Mouse (Mus musculus): ENCODE results near the gene Ank.

Ank gene

GRCm38 (mm10) chr15:27468822-27469488 lies 2.5 kb downstream of the Ank start:
- peak; percentile 25 for DNase-seq

- DNase-seq: peak; percentile 29
Observed at GRCm38 (mm10) chr15:27470346-27470745, 3.9 kb downstream of the Ank start.

GRCm38 (mm10) chr15:27472315-27472714 lies 5.8 kb downstream of the Ank start:
- DNase-seq: peak; percentile 21

DNA sequence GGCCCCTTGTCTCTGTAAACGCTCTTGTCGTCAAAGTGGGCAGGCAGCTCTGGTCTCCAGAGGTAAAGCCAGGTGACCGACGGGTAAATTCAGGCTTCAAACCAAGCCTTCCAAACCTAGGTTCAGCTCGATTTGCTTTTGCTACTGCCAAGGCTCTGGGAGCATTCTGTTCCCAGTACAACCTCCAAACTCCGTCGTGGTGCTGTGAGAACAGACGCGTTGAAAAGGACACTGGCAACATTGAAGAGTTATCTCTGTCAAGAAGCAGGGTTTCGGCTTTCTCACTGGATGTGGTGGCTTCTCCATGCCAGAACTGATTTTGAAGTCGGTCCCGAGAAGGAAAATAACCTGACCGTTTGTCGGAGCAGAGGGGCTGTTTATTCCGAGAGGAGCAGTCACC lies 9.5 kb downstream of the Ank start:
- DNase-seq: peak; percentile 39

DNA sequence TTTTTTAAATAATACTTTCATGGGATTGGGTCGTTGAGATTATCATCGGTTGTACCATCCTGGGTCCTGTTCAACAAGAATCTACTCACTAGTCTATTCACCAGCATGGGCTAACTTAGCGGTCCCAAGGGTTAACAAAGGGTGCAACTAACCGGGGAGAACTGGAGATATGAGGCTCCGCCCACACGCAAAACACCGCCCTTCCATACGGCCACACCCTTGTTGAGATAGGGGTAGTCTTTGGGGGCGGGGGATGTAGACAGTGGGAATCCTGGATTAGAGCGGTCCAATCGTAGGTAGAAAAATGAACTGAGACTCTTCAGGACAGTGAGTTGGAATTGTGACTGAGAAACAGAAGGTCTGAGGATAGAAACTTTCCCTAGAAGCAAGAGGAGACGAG lies 10.2 kb downstream of the Ank start:
- peak; percentile 21 for DNase-seq

GRCm38 (mm10) chr15:27477159-27477558 lies 10.7 kb downstream of the Ank start:
- peak; percentile 16 for DNase-seq

DNA sequence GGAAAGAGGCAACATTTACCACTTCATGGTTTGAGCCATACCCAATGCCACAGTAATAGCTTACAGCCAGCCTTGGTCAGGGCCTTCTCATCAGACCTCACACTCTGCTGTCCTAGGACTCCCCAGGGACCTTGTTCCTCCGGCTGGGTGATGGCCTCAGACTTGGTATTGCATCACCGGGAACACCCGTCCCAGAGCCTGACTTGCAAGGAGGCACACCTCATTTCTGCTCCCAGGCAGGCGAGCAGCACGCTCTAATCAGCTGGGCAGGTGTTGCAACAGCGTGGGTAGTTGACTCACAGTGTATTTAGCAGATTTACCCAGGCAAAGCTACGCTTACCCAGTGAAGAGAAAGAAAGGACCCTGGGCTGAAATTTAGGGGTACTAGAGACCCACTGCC lies 11.2 kb downstream of the Ank start:
- peak; percentile 11 for DNase-seq

DNA sequence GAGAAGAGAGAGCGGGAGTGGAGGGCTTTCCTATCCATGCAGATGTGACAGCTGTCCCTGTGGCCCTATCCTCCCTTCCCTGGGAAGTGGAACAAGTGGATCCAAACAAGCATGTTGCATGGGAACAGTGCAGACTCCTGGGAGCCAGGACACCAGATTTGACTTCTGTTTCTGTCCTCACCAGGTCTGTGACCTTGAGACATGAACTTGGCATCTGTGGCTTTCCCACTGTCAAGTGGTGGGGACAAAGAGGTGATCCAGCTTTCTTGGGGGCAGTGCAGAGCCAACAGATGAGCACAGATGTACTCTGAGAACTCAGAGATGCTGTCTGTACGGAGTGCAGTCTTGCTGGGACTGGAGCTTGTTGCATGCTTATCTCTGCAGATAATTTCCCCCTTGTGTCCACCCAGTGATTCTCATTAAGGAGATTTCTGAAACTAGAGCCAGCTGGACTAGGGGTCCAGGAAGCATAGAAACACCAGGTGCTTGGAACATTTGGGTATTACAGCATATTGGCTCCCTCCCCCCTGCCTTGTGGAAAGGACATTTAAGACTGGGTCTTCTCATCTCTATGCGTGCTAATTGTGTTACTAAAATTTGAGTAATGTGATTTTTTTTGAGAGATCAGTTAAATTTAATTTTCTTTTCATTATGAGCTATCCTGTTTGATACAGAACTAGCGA lies 14.0 kb downstream of the Ank start:
- no peak for DNase-seq

DNA sequence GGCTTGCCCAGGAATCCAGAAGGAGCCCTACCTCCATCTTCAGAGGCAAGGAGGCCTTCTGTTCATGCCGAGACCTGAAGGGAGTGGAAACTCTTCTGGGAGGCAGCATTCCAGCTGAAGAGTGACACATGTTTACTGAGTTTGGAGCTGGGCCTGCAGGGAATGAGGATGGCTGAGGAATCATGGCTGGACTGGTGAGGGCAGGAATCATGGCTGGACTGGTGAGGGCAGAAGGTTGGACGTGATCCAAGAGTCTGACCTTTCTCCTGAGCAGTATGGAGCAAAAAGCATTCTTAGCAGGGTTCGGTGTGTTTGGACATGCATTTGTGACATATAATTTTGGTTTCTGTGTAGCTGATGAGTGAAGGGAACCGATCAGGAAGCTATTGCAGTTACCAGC lies 15.5 kb downstream of the Ank start:
- peak; percentile 68 for DNase-seq

GRCm38 (mm10) chr15:27483183-27483582 lies 16.7 kb downstream of the Ank start:
- DNase-seq: no peak

- DNase-seq: no peak
Observed at GRCm38 (mm10) chr15:27485567-27486278, 19.2 kb downstream of the Ank start.

GRCm38 (mm10) chr15:27486279-27486618 lies 19.8 kb downstream of the Ank start:
- no peak for DNase-seq

GRCm38 (mm10) chr15:27487059-27487458 lies 20.6 kb downstream of the Ank start:
- DNase-seq: no peak

DNA sequence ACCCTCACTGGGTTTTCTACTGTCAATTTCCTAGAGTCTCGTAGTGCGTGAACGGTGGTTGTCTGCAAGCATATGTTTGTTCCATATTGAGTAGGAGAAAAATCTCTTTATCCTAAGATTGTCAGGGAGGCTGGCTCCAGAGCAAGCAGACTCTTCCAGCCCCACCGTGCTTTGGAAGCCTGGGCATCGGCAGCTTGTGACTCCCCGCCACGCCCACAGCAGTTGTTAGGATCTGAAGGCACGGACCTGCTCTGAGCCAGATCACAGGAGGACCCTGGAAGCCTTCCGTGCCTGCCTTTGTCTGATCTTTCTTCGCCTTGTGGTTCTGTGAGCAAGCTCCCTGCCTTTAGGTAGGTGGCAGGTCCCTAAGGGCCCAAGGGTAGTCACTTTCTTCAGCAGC lies 21.6 kb downstream of the Ank start:
- peak; percentile 88 for DNase-seq

GRCm38 (mm10) chr15:27490676-27491075 lies 24.2 kb downstream of the Ank start:
- DNase-seq: no peak

DNA sequence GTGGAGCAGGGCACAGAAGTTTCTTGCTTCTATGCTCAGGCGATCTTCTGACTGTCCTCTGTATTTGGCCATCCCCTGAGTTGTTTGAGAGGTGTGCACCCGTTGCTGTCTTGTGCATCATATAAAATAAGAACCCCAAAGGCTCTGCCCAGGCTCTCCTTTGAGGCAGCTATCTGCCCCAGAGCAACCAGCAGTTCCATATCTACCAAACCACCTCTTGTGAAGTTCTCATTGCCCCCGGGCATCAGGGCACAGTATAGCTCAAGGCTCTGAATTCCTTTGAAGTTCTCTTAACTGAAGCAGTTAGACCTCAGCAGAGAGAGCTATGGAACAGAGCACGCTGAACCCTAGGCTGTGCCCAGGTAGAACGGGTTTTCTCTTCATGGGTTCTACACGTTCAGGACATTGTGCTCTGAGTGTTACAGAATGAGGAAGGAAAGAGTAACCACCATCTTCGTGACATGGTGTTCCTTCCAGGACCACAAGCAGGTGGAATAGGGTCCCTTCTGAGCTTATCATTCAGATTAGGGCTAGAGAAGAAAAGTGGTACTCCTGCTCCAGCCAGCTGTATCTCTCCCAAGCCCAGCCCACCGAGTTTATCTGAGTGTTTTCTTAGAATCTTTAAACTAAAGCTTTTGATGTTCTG lies 25.1 kb downstream of the Ank start:
- DNase-seq: no peak

- no peak for DNase-seq
Observed at GRCm38 (mm10) chr15:27492156-27492555, 25.7 kb downstream of the Ank start.

GRCm38 (mm10) chr15:27492734-27493133 lies 26.3 kb downstream of the Ank start:
- DNase-seq: no peak

DNA sequence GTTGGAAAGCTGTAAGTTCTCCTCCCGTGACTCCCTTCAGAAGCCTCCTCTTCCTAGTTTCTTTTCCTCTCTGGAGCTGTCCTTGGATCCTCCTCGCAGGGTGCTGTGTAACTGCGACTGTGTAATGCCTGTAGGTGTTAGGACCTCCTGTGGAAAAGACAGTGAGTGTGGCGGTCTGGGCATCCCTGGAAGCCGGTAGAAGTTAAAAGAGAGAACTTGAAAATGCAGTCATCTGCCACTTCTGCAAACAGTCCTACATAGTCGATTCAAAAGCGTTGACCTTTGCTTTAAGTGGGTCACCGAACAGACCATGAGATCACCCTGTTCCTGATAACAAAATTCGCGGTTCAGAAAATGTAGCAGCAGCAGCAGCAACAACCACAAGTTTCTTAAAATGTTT lies 27.0 kb downstream of the Ank start:
- no peak for DNase-seq

DNA sequence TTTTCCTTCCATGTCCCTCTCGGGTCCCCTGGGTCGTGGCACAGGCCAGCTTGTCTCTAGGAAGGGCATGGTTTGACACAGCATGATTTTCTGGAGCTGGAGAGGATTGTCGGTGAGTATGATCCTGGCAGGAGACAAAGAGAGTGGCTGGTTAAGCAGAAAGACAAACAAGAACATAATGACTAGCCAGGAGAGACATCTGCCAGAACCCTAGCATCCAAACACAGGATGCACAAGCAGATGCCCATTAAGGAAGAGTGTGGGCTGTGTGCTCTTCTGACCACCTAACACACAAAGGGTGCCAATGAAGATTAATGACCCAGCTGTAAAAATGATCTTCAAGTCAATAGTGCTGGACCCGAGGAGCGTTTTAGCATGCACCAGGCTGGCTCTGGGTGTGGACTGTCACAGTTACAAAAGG lies 29.5 kb downstream of the Ank start:
- peak; percentile 68 for DNase-seq

DNA sequence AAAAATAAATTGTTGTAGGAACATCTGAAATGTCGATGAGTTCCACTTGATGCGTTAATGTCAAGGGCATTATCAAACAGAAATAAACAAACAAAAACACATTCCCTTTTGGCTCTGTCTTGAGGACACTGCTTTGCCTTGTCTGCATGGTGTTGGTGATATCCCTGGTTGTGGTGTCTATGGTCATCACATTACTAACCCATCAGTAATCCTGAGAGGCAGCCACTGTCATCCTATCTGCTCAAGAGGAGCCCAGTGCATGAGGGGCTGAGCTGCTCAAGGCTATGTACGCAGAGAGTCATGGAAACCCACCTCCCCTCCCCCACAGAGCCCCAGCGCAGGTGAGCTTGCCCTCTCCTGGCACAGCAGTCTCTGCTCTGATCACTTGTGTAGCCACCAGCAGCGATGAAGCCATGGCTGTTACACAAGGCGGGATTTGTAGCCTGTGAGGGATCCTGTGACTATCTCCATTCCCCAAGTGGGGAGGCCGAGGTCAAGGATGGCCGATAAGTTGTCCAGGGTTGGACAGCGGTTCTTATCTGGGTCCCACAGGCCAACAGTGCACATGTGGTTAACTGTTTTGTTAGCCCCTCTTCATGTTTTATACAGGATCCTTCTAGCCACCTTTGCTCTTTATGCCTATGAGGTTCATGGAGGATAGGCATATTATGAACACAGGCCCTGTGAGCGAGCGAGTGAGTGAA lies 30.3 kb downstream of the Ank start:
- DNase-seq: no peak

DNA sequence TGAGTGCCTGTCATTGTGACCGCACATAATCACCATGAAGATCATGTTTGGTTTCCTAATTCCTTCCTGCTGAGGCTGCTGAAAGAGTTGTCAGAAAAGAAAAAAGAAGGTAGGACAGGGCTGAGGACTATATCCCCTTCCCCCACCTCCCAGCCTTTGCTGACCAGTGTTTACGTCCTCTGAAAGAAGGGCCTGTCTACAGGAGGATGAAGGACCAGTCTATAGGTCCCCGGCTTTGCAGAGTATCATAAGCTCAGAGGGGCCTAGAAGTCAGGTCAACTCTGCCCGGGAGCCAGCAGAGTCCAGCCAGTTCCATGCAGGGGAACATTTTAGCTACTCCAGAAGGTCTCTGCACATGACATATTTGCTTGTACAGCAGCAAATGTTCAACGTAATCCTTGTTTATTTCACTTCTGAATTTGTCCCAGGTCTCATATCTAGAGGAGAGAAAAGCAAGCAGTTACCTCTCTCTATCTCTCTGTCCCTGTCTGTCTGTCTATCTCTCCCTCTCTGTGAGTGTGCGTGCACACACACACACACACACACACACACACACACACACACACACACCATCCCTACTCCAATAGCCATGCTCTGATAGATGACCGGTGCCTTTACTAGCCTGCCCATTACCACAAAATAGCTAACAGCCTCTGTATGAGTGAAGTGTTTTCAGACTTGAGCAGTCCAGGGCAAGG lies 31.0 kb downstream of the Ank start:
- DNase-seq: no peak
